Mouse (Mus musculus): Measurements from ENCODE around the gene Chd2. TPM values are rescaled to one million over a fixed set of nuclear protein-coding genes. Genes with fewer than 3 reads are reported as not detected.

Chd2 gene
- total RNA-seq, 2 experiments from 2014 or later: 28.2 to 38.8 TPM

Other genes starting within 250 kb of the Chd2 start
- 10 to 100 TPM; 34.5 to 51.1 TPM for gene Rgma, start 166.3 kb downstream of the Chd2 start, total RNA-seq (2021)
- gene Fam174b, start 198.5 kb upstream of the Chd2 start, total RNA-seq (2021): 100 to 1,000 TPM; 187 to 201 TPM

All from heart, adult 18-20 months (tissue).